Mouse (Mus musculus): ENCODE results near the gene Epb42.

DNA sequence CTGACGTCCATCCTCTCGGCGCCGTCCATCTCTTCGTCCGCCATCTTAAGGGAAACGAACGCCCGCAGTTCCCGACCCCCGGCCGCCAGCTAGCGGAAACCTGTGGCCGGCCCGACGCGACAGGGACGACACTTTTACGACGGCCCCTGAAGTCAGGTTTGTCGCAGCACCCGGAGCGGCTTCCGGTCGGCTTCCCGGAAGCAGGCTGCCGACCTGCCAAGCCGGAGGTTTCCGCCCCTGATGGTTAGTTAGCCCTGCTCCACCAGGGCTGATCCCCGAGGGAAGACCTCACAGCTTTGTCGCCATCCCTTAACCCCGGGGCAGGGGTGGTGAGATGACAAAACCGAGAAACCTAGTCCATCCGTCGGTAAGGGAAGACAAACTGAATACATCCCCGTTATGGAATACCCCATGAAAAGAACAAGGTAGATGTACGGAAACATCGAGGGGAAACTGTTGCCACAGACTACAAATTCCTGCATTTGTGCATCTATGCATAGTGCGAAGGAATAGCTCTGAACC, 66.3 kb downstream of the Epb42 start, which contains the start of gene Ubr1:
- TF ChIP-seq CTCF (IDR thresholded peaks at IDR 0.05; ENCODE audit: low read depth): no peak
- 0 out of 2 replicates have a peak, but pooled peaks have one; percentile 46 for TF ChIP-seq EP300 (IDR thresholded peaks at IDR 0.05; ENCODE audit: low read depth)

Measured in heart, postnatal 0 days (tissue).